ENCODE assay signal across 15 mouse cellular contexts in genomic region chr3:41351091-41351685, GRCm38 (mm10).
DNase-seq lines count a peak whose midpoint lies in the region; ATAC-seq lines count a peak whose summit lies in the region.
"Had no signal": no experiment of that assay in that cellular context is flagged by ENCODE, and none has a peak within 500 bp of the region (broad histone marks: within the 10 kb centered on the region; RNA-seq: fewer than 3 reads in every experiment).

No protein-coding gene starts in this region.

- no peak for DNase-seq in frontal cortex, postnatal 14 days (ENCODE audit: low spot score in 2 of 2)
- peak; percentile 75 for DNase-seq in kidney, adult 9 months
- no peak for DNase-seq in kidney, postnatal 10 days
- peak; percentile 41 for DNase-seq in kidney, postnatal 14 days
- DNase-seq in retina, postnatal 1 day: no peak
- DNase-seq in right cerebral cortex, postnatal 25 days: no peak
- DNase-seq in layer of hippocampus, adult 18-20 months (ENCODE audit: low spot score in 2 of 2): no peak
- DNase-seq: cerebellum, adult 2 months; cerebellum, postnatal 25 days; embryo, embryonic 11 days; gastrocnemius, adult 2 months; heart, postnatal 10 days; liver, postnatal 0 days had no signal

- ATAC-seq in frontal cortex, adult (ENCODE audit: low TSS enrichment): peak; percentile 44; the same call in 1 of the 2 replicates
- ATAC-seq: liver, postnatal 0 days; lung, postnatal 0 days had no signal

Comparison
In these comparisons a context has a peak if more than half of its experiments do, and no peak if none do; other contexts are left out.
1. DNase-seq: peak in kidney, adult 9 months (single experiment) and kidney, postnatal 14 days (single experiment); none in frontal cortex, postnatal 14 days (0 of 2), kidney, postnatal 10 days (single experiment), retina, postnatal 1 day (single experiment), right cerebral cortex, postnatal 25 days (single experiment) and layer of hippocampus, adult 18-20 months (0 of 2).